Mouse (Mus musculus) hindbrain, postnatal 0 days (tissue): ENCODE measurements around the gene Cx3cr1. TPM values are rescaled to one million over a fixed set of nuclear protein-coding genes. Genes with fewer than 3 reads are reported as not detected.

ENCODE experiments used
- ATAC-seq: fragments of 200-750 bp; cut with Nextera tagmentation; 2 replicates; pipeline ENCODE4 v1.8.0; 2017; ENCODE audit warnings: mild to moderate bottlenecking, moderate TSS enrichment, moderate library complexity
- DNase-seq: peaks from one replicate; pipeline ENCODE4 v3.0.0-alpha.2; 2015; ENCODE audit warnings: low spot score
- H3K27ac ChIP-seq: fragments of 300-500 bp; sonication (generic); 2 replicates; pipeline ENCODE4 v1.5.1; 2014; ENCODE audit warnings: mild to moderate bottlenecking
- H3K27me3 ChIP-seq: fragments of 300-500 bp; sonication (generic); 2 replicates; pipeline ENCODE4 v1.6.1; 2014; ENCODE audit warnings: low read length, mixed read lengths; ENCODE audit not compliant: insufficient read depth
- H3K36me3 ChIP-seq: fragments of 300-500 bp; sonication (generic); 2 replicates; pipeline ENCODE4 v1.6.1; 2014; ENCODE audit warnings: low read length, mixed read lengths; ENCODE audit not compliant: insufficient read depth
- H3K4me1 ChIP-seq: fragments of 300-500 bp; sonication (generic); 2 replicates; pipeline ENCODE4 v1.6.1; 2014; ENCODE audit warnings: antibody characterized with exemption, low read length, mixed read lengths; ENCODE audit not compliant: insufficient read depth
- H3K4me2 ChIP-seq: fragments of 300-500 bp; sonication (generic); 2 replicates; pipeline ENCODE4 v1.6.1; 2014; ENCODE audit warnings: low read depth, mild to moderate bottlenecking, low read length, moderate library complexity, mixed read lengths
- H3K4me3 ChIP-seq: fragments of 300-500 bp; sonication (generic); 2 replicates; pipeline ENCODE4 v1.5.1; 2014; ENCODE audit warnings: low read length
- H3K9ac ChIP-seq: fragments of 300-500 bp; sonication (generic); replicated peaks from 2 replicates; pipeline ENCODE4 v1.6.1; 2014; ENCODE audit warnings: mild to moderate bottlenecking, low read length, moderate library complexity, mixed read lengths
- H3K9me3 ChIP-seq: fragments of 300-500 bp; sonication (generic); 2 replicates; pipeline ENCODE4 v1.6.1; 2016; ENCODE audit warnings: low read length, mixed read lengths
- CTCF ChIP-seq: IDR thresholded peaks from 2 replicates; pipeline ENCODE4 v1.5.1; 2016; ENCODE audit warnings: antibody characterized with exemption, control low read depth, low read depth
- WGBS: fragments of 180-500 bp; shearing (Covaris S2); extraction: QIAGEN DNeasy Blood & Tissue Kit; methylation state at CpG from one replicate; pipeline ENCODE4 v1.1.7; 2014; 5-methylcytosine and 5-hydroxymethylcytosine counted together
- polyA plus RNA-seq: library from polyadenylated mRNA; unstranded; fragments of >200 nt; fragmentation: Nextera tagmentation; extraction: Ambion mirVana; gene quantifications from 2 replicates; pipeline ENCODE4 v1.2.1, GENCODE M21; 2015
- total RNA-seq: library from RNA; depleted of rRNA; stranded (reverse); fragments of >200 nt; gene quantifications from 2 replicates; pipeline ENCODE4 v1.2.3, GENCODE M21; 2014

The Cx3cr1 gene
- total and polyA plus RNA-seq, 2 experiments from 2014 or later = 12.2 to 17.3 TPM

- TF ChIP-seq CTCF = no peak
- Histone ChIP-seq H3K27me3 (no peaks in the 10 kb centered on the region), H3K4me2 (no peak overlapping the region), H3K4me1 (no peaks in the 10 kb centered on the region), H3K9me3 (no peaks in the 10 kb centered on the region), H3K9ac (no peak overlapping the region), H3K36me3 (peaks cover 78% of the 10 kb centered on the region), H3K4me3 (no peak overlapping the region), H3K27ac (no peak overlapping the region)
- WGBS = 96% methylated on average over 4 of the region's 4 CpGs
- DNase-seq (no peak), ATAC-seq (no peak)
Measured at GRCm38 (mm10) chr9:119923462-119923861, 146.2 kb downstream of the Cx3cr1 start.

- DNase-seq = no peak
- Histone ChIP-seq H3K27me3 (no peaks in the 10 kb centered on the region), H3K9me3 (no peaks in the 10 kb centered on the region), H3K36me3 (peaks cover 74% of the 10 kb centered on the region), H3K4me3 (no peak overlapping the region), H3K4me1 (no peaks in the 10 kb centered on the region), H3K9ac (no peak overlapping the region), H3K4me2 (no peak overlapping the region), H3K27ac (no peak overlapping the region)
- WGBS = 81% methylated on average over 1 of the region's 1 CpGs
- no peak for TF ChIP-seq CTCF
- no peak for ATAC-seq
Measured at GRCm38 (mm10) chr9:119919858-119920257, 149.8 kb downstream of the Cx3cr1 start.

GRCm38 (mm10) chr9:119913087-119913838 is 156.4 kb downstream of the Cx3cr1 start:
- Histone ChIP-seq H3K9ac (no peak overlapping the region), H3K4me2 (no peak overlapping the region), H3K36me3 (peaks cover 71% of the 10 kb centered on the region), H3K9me3 (no peaks in the 10 kb centered on the region), H3K4me1 (no peaks in the 10 kb centered on the region), H3K27ac (no peak overlapping the region), H3K4me3 (no peak overlapping the region), H3K27me3 (no peaks in the 10 kb centered on the region)
- ATAC-seq = peak; percentile 40; the same call in 1 of the 2 replicates
- TF ChIP-seq CTCF = peak; percentile 58
- DNase-seq = peak; percentile 68
- WGBS = 76% methylated on average over 13 of the region's 13 CpGs

GRCm38 (mm10) chr9:119909931-119910330 is 159.7 kb downstream of the Cx3cr1 start:
- Histone ChIP-seq H3K9me3 (no peaks in the 10 kb centered on the region), H3K27me3 (no peaks in the 10 kb centered on the region), H3K4me2 (no peak overlapping the region), H3K27ac (no peak overlapping the region), H3K4me1 (no peaks in the 10 kb centered on the region), H3K4me3 (no peak overlapping the region), H3K9ac (no peak overlapping the region), H3K36me3 (peaks cover 76% of the 10 kb centered on the region)
- ATAC-seq (no peak), DNase-seq (no peak)
- no peak for TF ChIP-seq CTCF
- 67% methylated on average over 3 of the region's 3 CpGs for WGBS

- Histone ChIP-seq H3K27me3 (no peaks in the 10 kb centered on the region), H3K27ac (no peak overlapping the region), H3K36me3 (peaks cover 82% of the 10 kb centered on the region), H3K4me2 (no peak overlapping the region), H3K9me3 (no peaks in the 10 kb centered on the region), H3K4me3 (no peak overlapping the region), H3K9ac (no peak overlapping the region), H3K4me1 (no peaks in the 10 kb centered on the region)
- no peak for ATAC-seq
- 93% methylated on average over 3 of the region's 3 CpGs for WGBS
- no peak for DNase-seq
- TF ChIP-seq CTCF = no peak
Measured at GRCm38 (mm10) chr9:119908708-119909107, 161.0 kb downstream of the Cx3cr1 start.

GRCm38 (mm10) chr9:119902410-119903151 is 167.1 kb downstream of the Cx3cr1 start:
- WGBS = 87% methylated on average over 12 of the region's 12 CpGs
- no peak for TF ChIP-seq CTCF
- peaks cover 45% of the 10 kb centered on the region for H3K36me3 ChIP-seq

More at GRCm38 (mm10) chr9:119902410-119903151, 167.1 kb downstream of the Cx3cr1 start:
- ATAC-seq (no peak), DNase-seq (no peak)
- H3K9ac ChIP-seq = no peak overlapping the region
- no peaks in the 10 kb centered on the region for H3K9me3 ChIP-seq
- H3K27me3 ChIP-seq = no peaks in the 10 kb centered on the region
- no peak overlapping the region for H3K4me2 ChIP-seq
- no peak overlapping the region for H3K27ac ChIP-seq
- no peaks in the 10 kb centered on the region for H3K4me1 ChIP-seq
- H3K4me3 ChIP-seq = no peak overlapping the region
